Mouse (Mus musculus) stomach, postnatal 0 days (tissue): ENCODE data around the gene Kit.

ENCODE experiments used
- CTCF ChIP-seq: IDR thresholded peaks from 2 replicates; pipeline ENCODE4 v1.5.1; 2016; ENCODE audit warnings: antibody characterized with exemption, low read depth, mild to moderate bottlenecking, moderate library complexity
- EP300 ChIP-seq: optimal IDR thresholded peaks from 2 replicates; pipeline ENCODE3; 2016; ENCODE audit warnings: antibody characterized with exemption

GRCm38 (mm10) chr5:75704584-75705175 lies 130.0 kb downstream of the Kit start:
- TF ChIP-seq CTCF (no peak), EP300 (no peak)
